Mouse (Mus musculus) stomach, embryonic 15.5 days (tissue): ENCODE data around the gene Eno2. TPM values are rescaled to one million over a fixed set of nuclear protein-coding genes. Genes with fewer than 3 reads are reported as not detected.
"Not testable (repeated sequence)": the region's sequence is repeated elsewhere in the genome, so short reads cannot be mapped to it uniquely, and the experiment has no call there.

Source experiments
- ATAC-seq: fragments of 200-750 bp; cut with Nextera tagmentation; 2 replicates; pipeline ENCODE4 v1.8.0; 2017; ENCODE audit warnings: low read depth, moderate number of reproducible peaks, moderate TSS enrichment; ENCODE audit not compliant: insufficient read depth, low FRiP score
- H3K27ac ChIP-seq: fragments of 300-500 bp; sonication (generic); 2 replicates; pipeline ENCODE4 v1.5.1; 2015; ENCODE audit warnings: mild to moderate bottlenecking, inconsistent platforms
- H3K27me3 ChIP-seq: fragments of 300-500 bp; sonication (generic); replicated peaks from 2 replicates; pipeline ENCODE4 v1.6.1; 2015; ENCODE audit warnings: inconsistent platforms
- H3K36me3 ChIP-seq: fragments of 300-500 bp; sonication (generic); 2 replicates; pipeline ENCODE4 v1.6.1; 2015; ENCODE audit warnings: inconsistent platforms
- H3K4me1 ChIP-seq: fragments of 300-500 bp; sonication (generic); 2 replicates; pipeline ENCODE4 v1.6.1; 2015; ENCODE audit warnings: inconsistent platforms
- H3K4me2 ChIP-seq: fragments of 300-500 bp; sonication (generic); 2 replicates; pipeline ENCODE4 v1.6.1; 2015; ENCODE audit warnings: mild to moderate bottlenecking, inconsistent platforms
- H3K4me3 ChIP-seq: fragments of 300-500 bp; sonication (generic); replicated peaks from 2 replicates; pipeline ENCODE4 v1.5.1; 2015; ENCODE audit warnings: inconsistent platforms
- H3K9ac ChIP-seq: fragments of 300-500 bp; sonication (generic); 2 replicates; pipeline ENCODE4 v1.6.1; 2015; ENCODE audit warnings: inconsistent platforms
- H3K9me3 ChIP-seq: fragments of 300-500 bp; sonication (generic); 2 replicates; pipeline ENCODE4 v1.6.1; 2016; ENCODE audit warnings: inconsistent platforms
- WGBS: fragments of 180-500 bp; shearing (Covaris S2); methylation state at CpG from one replicate; pipeline ENCODE4 v1.1.7; 2015; 5-methylcytosine and 5-hydroxymethylcytosine counted together
- polyA plus RNA-seq: library from polyadenylated mRNA; unstranded; fragments of >200 nt; fragmentation: Nextera tagmentation; extraction: Ambion mirVana; gene quantifications from 2 replicates; pipeline ENCODE4 v1.2.1, GENCODE M21; 2015

Gene Eno2
- polyA plus RNA-seq, 1 experiment from 2014 or later, result 6.9 TPM

- not testable (repeated sequence) for H3K27ac ChIP-seq, H3K4me2 ChIP-seq, H3K4me3 ChIP-seq, H3K9ac ChIP-seq, H3K27me3 ChIP-seq, H3K9me3 ChIP-seq, H3K36me3 ChIP-seq, ATAC-seq
- 93% methylated on average over 4 of the region's 4 CpGs for WGBS
- H3K4me1 ChIP-seq, result peaks cover 14% of the 10 kb centered on the region
Measured at GRCm38 (mm10) chr6:124803691-124804090, 34.2 kb upstream of the Eno2 start.

- ATAC-seq, result no peak
- Histone ChIP-seq H3K9me3 (no peaks in the 10 kb centered on the region), H3K27me3 (no peaks in the 10 kb centered on the region)
Measured at GRCm38 (mm10) chr6:124803061-124803460, 33.6 kb upstream of the Eno2 start.

GRCm38 (mm10) chr6:124802400-124802799 lies 32.9 kb upstream of the Eno2 start:
- H3K9ac ChIP-seq, H3K9me3 ChIP-seq, ATAC-seq, H3K27ac ChIP-seq, H3K27me3 ChIP-seq, H3K36me3 ChIP-seq, H3K4me1 ChIP-seq: not testable (repeated sequence)
- Histone ChIP-seq H3K4me2 (0 out of 2 replicates have a peak overlapping the region, but pooled peaks have one; percentile 30), H3K4me3 (peak overlapping the region; percentile 21)
- 16% methylated on average over 6 of the region's 9 CpGs for WGBS

More at GRCm38 (mm10) chr6:124803061-124803460, 33.6 kb upstream of the Eno2 start:
- H3K27ac ChIP-seq, result no peak overlapping the region
- H3K36me3 ChIP-seq, result no peaks in the 10 kb centered on the region
- H3K4me1 ChIP-seq, result peaks cover 12% of the 10 kb centered on the region
- H3K4me3 ChIP-seq, result no peak overlapping the region
- no peak overlapping the region for H3K9ac ChIP-seq
- WGBS, result 82% methylated on average over 3 of the region's 3 CpGs
- H3K4me2 ChIP-seq, result no peak overlapping the region

GRCm38 (mm10) chr6:124796200-124796599 lies 26.7 kb upstream of the Eno2 start:
- H3K27ac ChIP-seq, result peak overlapping the region; percentile 59; the same call in 1 of the 2 replicates
- ATAC-seq, result no peak
- WGBS, result 68% methylated on average over 2 of the region's 2 CpGs

GRCm38 (mm10) chr6:124795781-124796180 lies 26.3 kb upstream of the Eno2 start:
- no peak for ATAC-seq
- H3K27ac ChIP-seq, result peak overlapping the region; percentile 59; the same call in 1 of the 2 replicates

More at GRCm38 (mm10) chr6:124796200-124796599, 26.7 kb upstream of the Eno2 start:
- Histone ChIP-seq H3K4me3 (no peak overlapping the region), H3K27me3 (no peaks in the 10 kb centered on the region), H3K4me1 (no peaks in the 10 kb centered on the region), H3K9me3 (no peaks in the 10 kb centered on the region), H3K4me2 (no peak overlapping the region), H3K9ac (no peak overlapping the region), H3K36me3 (no peaks in the 10 kb centered on the region)

GRCm38 (mm10) chr6:124791911-124792310 lies 22.4 kb upstream of the Eno2 start:
- H3K9ac ChIP-seq, result no peak overlapping the region
- H3K27me3 ChIP-seq, result no peaks in the 10 kb centered on the region
- H3K27ac ChIP-seq, result no peak overlapping the region
- no peak overlapping the region for H3K4me3 ChIP-seq
- H3K9me3 ChIP-seq, result no peaks in the 10 kb centered on the region
- no peaks in the 10 kb centered on the region for H3K36me3 ChIP-seq
- H3K4me1 ChIP-seq, result no peaks in the 10 kb centered on the region
- 84% methylated on average over 3 of the region's 3 CpGs for WGBS
- no peak for ATAC-seq
- no peak overlapping the region for H3K4me2 ChIP-seq

More at GRCm38 (mm10) chr6:124795781-124796180, 26.3 kb upstream of the Eno2 start:
- H3K4me1 ChIP-seq, result no peaks in the 10 kb centered on the region
- no peaks in the 10 kb centered on the region for H3K36me3 ChIP-seq
- no peak overlapping the region for H3K9ac ChIP-seq
- H3K9me3 ChIP-seq, result no peaks in the 10 kb centered on the region
- no peaks in the 10 kb centered on the region for H3K27me3 ChIP-seq
- no peak overlapping the region for H3K4me3 ChIP-seq
- no peak overlapping the region for H3K4me2 ChIP-seq
- 75% methylated on average over 4 of the region's 4 CpGs for WGBS

GRCm38 (mm10) chr6:124790121-124790520 lies 20.6 kb upstream of the Eno2 start:
- Histone ChIP-seq H3K9ac (no peak overlapping the region), H3K4me2 (no peak overlapping the region), H3K9me3 (no peaks in the 10 kb centered on the region), H3K4me1 (no peaks in the 10 kb centered on the region), H3K36me3 (no peaks in the 10 kb centered on the region), H3K27ac (no peak overlapping the region), H3K4me3 (no peak overlapping the region), H3K27me3 (no peaks in the 10 kb centered on the region)
- no peak for ATAC-seq
- WGBS, result 50% methylated on average over 4 of the region's 4 CpGs

GRCm38 (mm10) chr6:124789519-124789918 lies 20.0 kb upstream of the Eno2 start:
- Histone ChIP-seq H3K9ac (no peak overlapping the region), H3K27ac (no peak overlapping the region), H3K36me3 (no peaks in the 10 kb centered on the region), H3K9me3 (no peaks in the 10 kb centered on the region), H3K27me3 (no peaks in the 10 kb centered on the region), H3K4me1 (no peaks in the 10 kb centered on the region), H3K4me2 (no peak overlapping the region), H3K4me3 (no peak overlapping the region)
- WGBS, result 83% methylated on average over 4 of the region's 4 CpGs
- ATAC-seq, result no peak

GRCm38 (mm10) chr6:124787722-124788121 lies 18.2 kb upstream of the Eno2 start:
- no peak overlapping the region for H3K4me3 ChIP-seq
- WGBS, result 68% methylated on average over 10 of the region's 10 CpGs

GRCm38 (mm10) chr6:124786756-124787420 lies 17.4 kb upstream of the Eno2 start:
- H3K4me3 ChIP-seq, result no peak overlapping the region
- H3K27ac ChIP-seq, result no peak overlapping the region
- H3K36me3 ChIP-seq, result no peaks in the 10 kb centered on the region
- no peak overlapping the region for H3K4me2 ChIP-seq
- ATAC-seq, result no peak
- H3K9ac ChIP-seq, result no peak overlapping the region
- H3K27me3 ChIP-seq, result no peaks in the 10 kb centered on the region
- 50% methylated on average over 8 of the region's 8 CpGs for WGBS
- H3K4me1 ChIP-seq, result peaks cover 4% of the 10 kb centered on the region; the same call in 1 of the 2 replicates
- H3K9me3 ChIP-seq, result no peaks in the 10 kb centered on the region

More at GRCm38 (mm10) chr6:124787722-124788121, 18.2 kb upstream of the Eno2 start:
- no peak overlapping the region for H3K27ac ChIP-seq
- peaks cover under 1% of the 10 kb centered on the region; the same call in 1 of the 2 replicates for H3K4me1 ChIP-seq
- ATAC-seq, result no peak
- no peak overlapping the region for H3K4me2 ChIP-seq
- no peaks in the 10 kb centered on the region for H3K9me3 ChIP-seq
- no peaks in the 10 kb centered on the region for H3K27me3 ChIP-seq
- H3K36me3 ChIP-seq, result no peaks in the 10 kb centered on the region
- H3K9ac ChIP-seq, result no peak overlapping the region

GRCm38 (mm10) chr6:124782436-124782835 lies 13.0 kb upstream of the Eno2 start:
- no peaks in the 10 kb centered on the region for H3K36me3 ChIP-seq
- no peak for ATAC-seq
- peaks cover 6% of the 10 kb centered on the region; the same call in 1 of the 2 replicates for H3K27me3 ChIP-seq
- no peaks in the 10 kb centered on the region for H3K9me3 ChIP-seq
- peaks cover 9% of the 10 kb centered on the region for H3K4me1 ChIP-seq
- 23% methylated on average over 6 of the region's 6 CpGs for WGBS
- no peak overlapping the region for H3K27ac ChIP-seq
- no peak overlapping the region for H3K9ac ChIP-seq
- H3K4me2 ChIP-seq, result peak overlapping the region; percentile 40
- H3K4me3 ChIP-seq, result peak overlapping the region; percentile 23

GRCm38 (mm10) chr6:124780917-124781316 lies 11.4 kb upstream of the Eno2 start:
- no peak for ATAC-seq
- Histone ChIP-seq H3K27me3 (peaks cover 6% of the 10 kb centered on the region; the same call in 1 of the 2 replicates), H3K9ac (no peak overlapping the region), H3K9me3 (no peaks in the 10 kb centered on the region), H3K4me2 (no peak overlapping the region), H3K4me1 (peaks cover 9% of the 10 kb centered on the region), H3K27ac (no peak overlapping the region), H3K4me3 (no peak overlapping the region), H3K36me3 (no peaks in the 10 kb centered on the region)
- 82% methylated on average over 7 of the region's 7 CpGs for WGBS
